In genomic region chr9:40437891-40438290, GRCm38 (mm10) we compare ENCODE assay signal across 17 mouse cellular contexts.
DNase-seq lines count a peak whose midpoint lies in the region; ATAC-seq and TF ChIP-seq lines count a peak whose summit lies in the region.
"Had no signal": no experiment of that assay in that cellular context is flagged by ENCODE, and none has a peak within 500 bp of the region (broad histone marks: within the 10 kb centered on the region; RNA-seq: fewer than 3 reads in every experiment).

No protein-coding gene starts in this region.

- TF ChIP-seq POLR2A in olfactory bulb, adult 2 months (IDR thresholded peaks at IDR 0.05; ENCODE audit: insufficient read depth, low read depth, low read length), result no peak

- TF ChIP-seq CTCF in olfactory bulb, adult 2 months (IDR thresholded peaks at IDR 0.05; ENCODE audit: insufficient read depth, low read depth, low read length), result no peak

- 85% methylated on average over 7 of the region's 7 CpGs for WGBS in forebrain, embryonic 15.5 days
- 88% methylated on average over 7 of the region's 7 CpGs for WGBS in forebrain, embryonic 10.5 days
- WGBS in midbrain, embryonic 15.5 days, result 83% methylated on average over 7 of the region's 7 CpGs
- 86% methylated on average over 7 of the region's 7 CpGs for WGBS in midbrain, embryonic 10.5 days
- WGBS in heart, embryonic 13.5 days, result 46% methylated on average over 7 of the region's 7 CpGs
- WGBS in olfactory bulb, adult 2 months, result 84% methylated on average over 7 of the region's 7 CpGs

- peak overlapping the region; percentile 93 for H3K27ac ChIP-seq in forebrain, embryonic 15.5 days (replicated peaks)
- H3K27ac ChIP-seq in forebrain, embryonic 10.5 days, result no peak overlapping the region
- peak overlapping the region; percentile 51; the same call in 1 of the 2 replicates for H3K27ac ChIP-seq in midbrain, embryonic 15.5 days
- no peak overlapping the region for H3K27ac ChIP-seq in midbrain, embryonic 10.5 days (replicated peaks)
- peak overlapping the region; percentile 78 for H3K27ac ChIP-seq in heart, embryonic 13.5 days (replicated peaks)
- H3K27ac ChIP-seq in olfactory bulb, adult 2 months (ENCODE audit: insufficient read depth, low read depth, low read length), result peak overlapping the region; percentile 75

- peaks cover 23% of the 10 kb centered on the region for H3K4me1 ChIP-seq in forebrain, embryonic 15.5 days
- H3K4me1 ChIP-seq in forebrain, embryonic 10.5 days, result peaks cover 29% of the 10 kb centered on the region
- H3K4me1 ChIP-seq in midbrain, embryonic 15.5 days, result peaks cover 14% of the 10 kb centered on the region
- peaks cover 25% of the 10 kb centered on the region for H3K4me1 ChIP-seq in midbrain, embryonic 10.5 days
- H3K4me1 ChIP-seq in heart, embryonic 13.5 days, result peaks cover 46% of the 10 kb centered on the region
- peaks cover 5% of the 10 kb centered on the region; the same call in 1 of the 2 replicates for H3K4me1 ChIP-seq in olfactory bulb, adult 2 months (ENCODE audit: control insufficient read depth, insufficient read depth, low read length)

- no peak for ATAC-seq in forebrain, embryonic 15.5 days (replicated peaks)
- ATAC-seq in midbrain, embryonic 15.5 days (replicated peaks), result no peak
- peak; percentile 37; the same call in 1 of the 2 replicates for ATAC-seq in heart, embryonic 13.5 days (ENCODE audit: extremely low read depth, insufficient number of reproducible peaks, low FRiP score, low TSS enrichment)
- ATAC-seq: Patski had no signal

- H3K9ac ChIP-seq in forebrain, embryonic 15.5 days (replicated peaks), result no peak overlapping the region
- no peak overlapping the region for H3K9ac ChIP-seq in midbrain, embryonic 15.5 days
- no peak overlapping the region for H3K9ac ChIP-seq in heart, embryonic 13.5 days
- H3K9ac ChIP-seq: embryonic facial prominence, embryonic 13.5 days; hindbrain, embryonic 13.5 days; lung, embryonic 14.5 days had no signal

- H3K4me2 ChIP-seq in forebrain, embryonic 15.5 days (replicated peaks), result no peak overlapping the region
- H3K4me2 ChIP-seq in midbrain, embryonic 15.5 days, result no peak overlapping the region
- H3K4me2 ChIP-seq in heart, embryonic 13.5 days, result no peak overlapping the region
- H3K4me2 ChIP-seq: embryonic facial prominence, embryonic 13.5 days; hindbrain, embryonic 13.5 days; liver, embryonic 11.5 days; lung, embryonic 14.5 days had no signal

- DNase-seq in forebrain, embryonic 10.5 days (ENCODE audit: extremely low spot score, low spot score), result no peak
- no peak for DNase-seq in midbrain, embryonic 10.5 days (ENCODE audit: low spot score)
- no peak for DNase-seq in MN1 (ENCODE audit: low spot score)
- no peak for DNase-seq in thymus, postnatal 0 days (ENCODE audit: low spot score)
- DNase-seq: cerebellum, adult 2 months; gastrocnemius, postnatal 10 days; kidney, adult 2 months; lung, embryonic 14.5 days; thymus, adult 18-20 months had no signal

- no peaks in the 10 kb centered on the region for H3K9me3 ChIP-seq in forebrain, embryonic 15.5 days
- no peaks in the 10 kb centered on the region for H3K9me3 ChIP-seq in forebrain, embryonic 10.5 days
- H3K9me3 ChIP-seq in midbrain, embryonic 15.5 days, result no peaks in the 10 kb centered on the region
- H3K9me3 ChIP-seq in midbrain, embryonic 10.5 days (replicated peaks), result no peaks in the 10 kb centered on the region
- H3K9me3 ChIP-seq in heart, embryonic 13.5 days, result 0 out of 2 replicates have a peak, but pooled peaks cover 1% of the 10 kb centered on the region
- H3K9me3 ChIP-seq: embryonic facial prominence, embryonic 13.5 days; hindbrain, embryonic 13.5 days had no signal

- H3K4me3 ChIP-seq in forebrain, embryonic 15.5 days, result no peak overlapping the region
- no peak overlapping the region for H3K4me3 ChIP-seq in forebrain, embryonic 10.5 days
- H3K4me3 ChIP-seq in midbrain, embryonic 15.5 days, result no peak overlapping the region
- H3K4me3 ChIP-seq in midbrain, embryonic 10.5 days, result no peak overlapping the region
- H3K4me3 ChIP-seq in heart, embryonic 13.5 days, result no peak overlapping the region
- H3K4me3 ChIP-seq in olfactory bulb, adult 2 months (ENCODE audit: insufficient read depth, low read depth, low read length), result no peak overlapping the region
- H3K4me3 ChIP-seq: embryonic facial prominence, embryonic 13.5 days; hindbrain, embryonic 13.5 days had no signal

- H3K27me3 ChIP-seq in forebrain, embryonic 15.5 days, result no peaks in the 10 kb centered on the region
- no peaks in the 10 kb centered on the region for H3K27me3 ChIP-seq in forebrain, embryonic 10.5 days (ENCODE audit: poor library complexity, severe bottlenecking)
- no peaks in the 10 kb centered on the region for H3K27me3 ChIP-seq in midbrain, embryonic 15.5 days (replicated peaks)
- no peaks in the 10 kb centered on the region for H3K27me3 ChIP-seq in midbrain, embryonic 10.5 days (ENCODE audit: low read depth, poor library complexity, severe bottlenecking)
- H3K27me3 ChIP-seq in heart, embryonic 13.5 days (replicated peaks), result no peaks in the 10 kb centered on the region
- H3K27me3 ChIP-seq: embryonic facial prominence, embryonic 13.5 days; hindbrain, embryonic 13.5 days; Patski had no signal

- H3K36me3 ChIP-seq in forebrain, embryonic 15.5 days, result no peaks in the 10 kb centered on the region
- H3K36me3 ChIP-seq in forebrain, embryonic 10.5 days (replicated peaks), result no peaks in the 10 kb centered on the region
- H3K36me3 ChIP-seq in midbrain, embryonic 15.5 days (replicated peaks), result no peaks in the 10 kb centered on the region
- H3K36me3 ChIP-seq in midbrain, embryonic 10.5 days, result no peaks in the 10 kb centered on the region
- H3K36me3 ChIP-seq in heart, embryonic 13.5 days, result peaks cover 23% of the 10 kb centered on the region
- H3K36me3 ChIP-seq: embryonic facial prominence, embryonic 13.5 days; hindbrain, embryonic 13.5 days had no signal

Comparison
In these comparisons a context has a peak if more than half of its experiments do, and no peak if none do; other contexts are left out.
1. H3K27ac ChIP-seq: peak in forebrain, embryonic 15.5 days (single experiment), midbrain, embryonic 15.5 days (single experiment), heart, embryonic 13.5 days (single experiment) and olfactory bulb, adult 2 months (single experiment); none in forebrain, embryonic 10.5 days (single experiment) and midbrain, embryonic 10.5 days (single experiment).